Mouse (Mus musculus): ENCODE measurements around the gene Hrct1. TPM values are rescaled to one million over a fixed set of nuclear protein-coding genes. Genes with fewer than 3 reads are reported as not detected.

Hrct1 gene
- polyA plus RNA-seq, 1 experiment from 2014 or later: 0.35 TPM

- Histone ChIP-seq H3K4me1 (replicated peaks) (no peaks in the 10 kb centered on the region), H3K4me2 (replicated peaks) (no peak within 1 kb of the TSS), H3K27ac (no peak within 1 kb of the TSS), H3K9ac (replicated peaks) (no peak within 1 kb of the TSS), H3K9me3 (no peaks in the 10 kb centered on the region), H3K27me3 (no peaks in the 10 kb centered on the region), H3K36me3 (no peaks in the 10 kb centered on the region), H3K4me3 (replicated peaks) (no peak within 1 kb of the TSS)
- 77% methylated on average over 14 of the region's 14 CpGs for WGBS
- ATAC-seq: no peak
Measured at GRCm38 (mm10) chr4:43729794-43730550, 3.0 kb downstream of the Hrct1 start, which contains the start of gene Spaar. TSS of gene Spaar (plus strand) at chr4:43730034.

- H3K9ac ChIP-seq (replicated peaks): no peak overlapping the region
- H3K4me3 ChIP-seq (replicated peaks): no peak overlapping the region
- no peaks in the 10 kb centered on the region for H3K27me3 ChIP-seq
- ATAC-seq: no peak
- WGBS: 78% methylated on average over 21 of the region's 21 CpGs
- H3K9me3 ChIP-seq: no peaks in the 10 kb centered on the region
- no peak overlapping the region for H3K27ac ChIP-seq
- no peaks in the 10 kb centered on the region for H3K36me3 ChIP-seq
- H3K4me2 ChIP-seq (replicated peaks): no peak overlapping the region
- no peaks in the 10 kb centered on the region for H3K4me1 ChIP-seq (replicated peaks)
Measured at GRCm38 (mm10) chr4:43730750-43731297, 3.8 kb downstream of the Hrct1 start.

GRCm38 (mm10) chr4:43732171-43732570 lies 5.2 kb downstream of the Hrct1 start:
- H3K4me2 ChIP-seq (replicated peaks): no peak overlapping the region
- no peaks in the 10 kb centered on the region for H3K4me1 ChIP-seq (replicated peaks)
- no peak overlapping the region for H3K9ac ChIP-seq (replicated peaks)
- ATAC-seq: no peak
- no peak overlapping the region for H3K27ac ChIP-seq
- H3K36me3 ChIP-seq: no peaks in the 10 kb centered on the region
- H3K4me3 ChIP-seq (replicated peaks): no peak overlapping the region
- WGBS: 19% methylated on average over 1 of the region's 1 CpGs
- no peaks in the 10 kb centered on the region for H3K9me3 ChIP-seq
- no peaks in the 10 kb centered on the region for H3K27me3 ChIP-seq

GRCm38 (mm10) chr4:43733186-43733585 lies 6.2 kb downstream of the Hrct1 start:
- Histone ChIP-seq H3K9me3 (no peaks in the 10 kb centered on the region), H3K4me3 (replicated peaks) (no peak overlapping the region), H3K36me3 (no peaks in the 10 kb centered on the region), H3K4me2 (replicated peaks) (no peak overlapping the region), H3K4me1 (replicated peaks) (no peaks in the 10 kb centered on the region), H3K27me3 (no peaks in the 10 kb centered on the region), H3K27ac (no peak overlapping the region), H3K9ac (replicated peaks) (no peak overlapping the region)
- 89% methylated on average over 5 of the region's 5 CpGs for WGBS
- no peak for ATAC-seq

GRCm38 (mm10) chr4:43737144-43737543 lies 10.2 kb downstream of the Hrct1 start:
- Histone ChIP-seq H3K27me3 (no peaks in the 10 kb centered on the region), H3K27ac (no peak overlapping the region), H3K9me3 (no peaks in the 10 kb centered on the region), H3K36me3 (no peaks in the 10 kb centered on the region), H3K4me2 (replicated peaks) (no peak overlapping the region), H3K4me1 (replicated peaks) (no peaks in the 10 kb centered on the region), H3K9ac (replicated peaks) (no peak overlapping the region), H3K4me3 (replicated peaks) (no peak overlapping the region)
- 69% methylated on average over 6 of the region's 6 CpGs for WGBS
- ATAC-seq: no peak

GRCm38 (mm10) chr4:43738989-43739674 lies 12.1 kb downstream of the Hrct1 start:
- WGBS: 77% methylated on average over 8 of the region's 8 CpGs
- Histone ChIP-seq H3K4me2 (replicated peaks) (no peak overlapping the region), H3K9ac (replicated peaks) (no peak overlapping the region), H3K36me3 (no peaks in the 10 kb centered on the region), H3K27me3 (no peaks in the 10 kb centered on the region), H3K27ac (no peak overlapping the region), H3K4me3 (replicated peaks) (no peak overlapping the region), H3K9me3 (no peaks in the 10 kb centered on the region), H3K4me1 (replicated peaks) (no peaks in the 10 kb centered on the region)
- ATAC-seq: no peak

GRCm38 (mm10) chr4:43741526-43741925 lies 14.5 kb downstream of the Hrct1 start:
- 72% methylated on average over 5 of the region's 5 CpGs for WGBS
- H3K9me3 ChIP-seq: no peaks in the 10 kb centered on the region
- H3K4me3 ChIP-seq (replicated peaks): no peak overlapping the region
- no peak for ATAC-seq
- H3K9ac ChIP-seq (replicated peaks): no peak overlapping the region
- no peaks in the 10 kb centered on the region for H3K4me1 ChIP-seq (replicated peaks)
- no peak overlapping the region for H3K27ac ChIP-seq
- H3K36me3 ChIP-seq: no peaks in the 10 kb centered on the region
- H3K4me2 ChIP-seq (replicated peaks): no peak overlapping the region
- no peaks in the 10 kb centered on the region for H3K27me3 ChIP-seq

- Histone ChIP-seq H3K4me3 (replicated peaks) (no peak overlapping the region), H3K27me3 (no peaks in the 10 kb centered on the region), H3K4me2 (replicated peaks) (no peak overlapping the region), H3K36me3 (no peaks in the 10 kb centered on the region), H3K4me1 (replicated peaks) (no peaks in the 10 kb centered on the region), H3K9ac (replicated peaks) (no peak overlapping the region), H3K9me3 (no peaks in the 10 kb centered on the region), H3K27ac (no peak overlapping the region)
- 27% methylated on average over 4 of the region's 4 CpGs for WGBS
- ATAC-seq: no peak
Measured at GRCm38 (mm10) chr4:43742637-43743036, 15.6 kb downstream of the Hrct1 start.

- Histone ChIP-seq H3K9ac (replicated peaks) (no peak overlapping the region), H3K27me3 (no peaks in the 10 kb centered on the region)
- 71% methylated on average over 1 of the region's 1 CpGs for whole genome bisulfite sequencing
Measured at GRCm38 (mm10) chr4:43743099-43743498, 16.1 kb downstream of the Hrct1 start.

GRCm38 (mm10) chr4:43745187-43745586 lies 18.2 kb downstream of the Hrct1 start:
- Histone ChIP-seq H3K9ac (replicated peaks) (no peak overlapping the region), H3K36me3 (no peaks in the 10 kb centered on the region), H3K27ac (no peak overlapping the region), H3K27me3 (no peaks in the 10 kb centered on the region), H3K4me1 (replicated peaks) (no peaks in the 10 kb centered on the region), H3K4me3 (replicated peaks) (no peak overlapping the region), H3K4me2 (replicated peaks) (no peak overlapping the region), H3K9me3 (no peaks in the 10 kb centered on the region; the same call in 1 of the 2 replicates)
- no peak for ATAC-seq
- WGBS: 20% methylated on average over 6 of the region's 6 CpGs

More at GRCm38 (mm10) chr4:43743099-43743498, 16.1 kb downstream of the Hrct1 start:
- ATAC-seq: no peak
- Histone ChIP-seq H3K36me3 (no peaks in the 10 kb centered on the region), H3K4me2 (replicated peaks) (no peak overlapping the region), H3K27ac (no peak overlapping the region), H3K9me3 (no peaks in the 10 kb centered on the region), H3K4me1 (replicated peaks) (no peaks in the 10 kb centered on the region), H3K4me3 (replicated peaks) (no peak overlapping the region)

- H3K27ac ChIP-seq: no peak overlapping the region
- H3K9me3 ChIP-seq: no peaks in the 10 kb centered on the region
- ATAC-seq: no peak
- no peak overlapping the region for H3K4me3 ChIP-seq (replicated peaks)
- H3K4me1 ChIP-seq (replicated peaks): no peaks in the 10 kb centered on the region
- no peak overlapping the region for H3K9ac ChIP-seq (replicated peaks)
- no peak overlapping the region for H3K4me2 ChIP-seq (replicated peaks)
- 91% methylated on average over 6 of the region's 6 CpGs for WGBS
- no peaks in the 10 kb centered on the region for H3K36me3 ChIP-seq
- no peaks in the 10 kb centered on the region for H3K27me3 ChIP-seq
Measured at GRCm38 (mm10) chr4:43757213-43757612, 30.2 kb downstream of the Hrct1 start.

All from midbrain, embryonic 13.5 days (tissue).